In the genomic region with DNA sequence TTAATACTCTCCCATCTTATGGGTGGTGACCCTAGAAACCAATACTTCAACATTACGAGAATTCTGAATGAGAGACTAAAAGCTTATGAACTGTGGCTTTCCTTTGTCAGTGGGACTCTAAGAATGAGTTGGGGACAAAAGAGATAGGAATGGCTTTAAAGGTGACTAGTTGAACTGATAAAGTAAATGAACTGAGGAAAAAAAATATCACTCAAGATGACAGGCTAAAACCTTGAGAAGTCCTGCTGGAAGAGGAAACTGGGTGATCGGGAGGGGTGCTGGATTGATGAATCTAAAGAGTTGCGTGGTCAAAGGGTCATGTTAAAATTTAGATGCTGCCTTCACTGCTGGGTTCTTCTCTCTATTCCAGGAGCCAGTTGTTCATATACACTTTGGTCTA, we compare ENCODE assay signal across 27 mouse cellular contexts. TPM values are rescaled to one million over a fixed set of nuclear protein-coding genes. Genes with fewer than 3 reads are reported as not detected.
DNase-seq lines count a peak whose midpoint lies in the region; ATAC-seq and TF ChIP-seq lines count a peak whose summit lies in the region.
"Had no signal": no experiment of that assay in that cellular context is flagged by ENCODE, and none has a peak within 500 bp of the region (broad histone marks: within the 10 kb centered on the region; RNA-seq: fewer than 3 reads in every experiment).

No protein-coding gene starts in this region.

- no peak overlapping the region for H3K27ac ChIP-seq in liver, adult 2 months (replicated peaks; ENCODE audit: insufficient read depth, low read depth, low read length)
- H3K27ac ChIP-seq in liver, embryonic 13.5 days: no peak overlapping the region
- no peak overlapping the region for H3K27ac ChIP-seq in liver, embryonic 11.5 days (ENCODE audit: low read depth, low read length)
- no peak overlapping the region for H3K27ac ChIP-seq in liver, embryonic 15.5 days (replicated peaks)
- H3K27ac ChIP-seq in liver, embryonic 12.5 days: no peak overlapping the region
- peak overlapping the region; percentile 19; the same call in 1 of the 2 replicates for H3K27ac ChIP-seq in liver, postnatal 0 days (ENCODE audit: low read depth)
- no peak overlapping the region for H3K27ac ChIP-seq in hindbrain, postnatal 0 days

- H3K4me2 ChIP-seq in liver, embryonic 13.5 days: no peak overlapping the region
- H3K4me2 ChIP-seq in liver, embryonic 11.5 days: no peak overlapping the region
- H3K4me2 ChIP-seq in liver, embryonic 15.5 days: no peak overlapping the region
- no peak overlapping the region for H3K4me2 ChIP-seq in liver, embryonic 12.5 days
- H3K4me2 ChIP-seq in liver, postnatal 0 days (ENCODE audit: low read depth, low read length): no peak overlapping the region
- no peak overlapping the region for H3K4me2 ChIP-seq in hindbrain, postnatal 0 days (ENCODE audit: low read depth, low read length)

- no peak overlapping the region for H3K4me3 ChIP-seq in liver, adult 2 months (ENCODE audit: insufficient read depth, low read depth, low read length)
- no peak overlapping the region for H3K4me3 ChIP-seq in liver, embryonic 13.5 days (replicated peaks)
- H3K4me3 ChIP-seq in liver, embryonic 11.5 days (ENCODE audit: low read depth, low read length): no peak overlapping the region
- H3K4me3 ChIP-seq in liver, embryonic 15.5 days (replicated peaks): no peak overlapping the region
- H3K4me3 ChIP-seq in liver, embryonic 12.5 days: no peak overlapping the region
- H3K4me3 ChIP-seq in liver, postnatal 0 days (ENCODE audit: low read depth, low read length): no peak overlapping the region
- H3K4me3 ChIP-seq in hindbrain, postnatal 0 days (ENCODE audit: low read length): no peak overlapping the region

- TF ChIP-seq POLR2A in liver, adult 2 months (IDR thresholded peaks at IDR 0.05; ENCODE audit: extremely low read depth, insufficient read depth, low read length): no peak

- H3K36me3 ChIP-seq in liver, adult 2 months (ENCODE audit: control insufficient read depth, insufficient read depth, low read length): peaks cover 31% of the 10 kb centered on the region
- H3K36me3 ChIP-seq in liver, embryonic 13.5 days: no peaks in the 10 kb centered on the region
- no peaks in the 10 kb centered on the region for H3K36me3 ChIP-seq in liver, embryonic 11.5 days (ENCODE audit: control insufficient read depth, insufficient read depth, low read length)
- no peaks in the 10 kb centered on the region for H3K36me3 ChIP-seq in liver, embryonic 15.5 days (replicated peaks)
- H3K36me3 ChIP-seq in liver, embryonic 12.5 days: no peaks in the 10 kb centered on the region
- H3K36me3 ChIP-seq in liver, postnatal 0 days (replicated peaks; ENCODE audit: insufficient read depth, low read length): 0 out of 2 replicates have a peak, but pooled peaks cover 3% of the 10 kb centered on the region
- H3K36me3 ChIP-seq in hindbrain, postnatal 0 days (ENCODE audit: insufficient read depth, low read length): no peaks in the 10 kb centered on the region
- H3K36me3 ChIP-seq: G1E had no signal

- no peak for TF ChIP-seq CTCF in liver, adult 2 months (IDR thresholded peaks at IDR 0.05; ENCODE audit: low read depth, low read length)
- no peak for TF ChIP-seq CTCF in liver, postnatal 0 days (IDR thresholded peaks at IDR 0.05; ENCODE audit: low read depth)
- TF ChIP-seq CTCF in hindbrain, postnatal 0 days (IDR thresholded peaks at IDR 0.05; ENCODE audit: low read depth): no peak

- no peaks in the 10 kb centered on the region for H3K27me3 ChIP-seq in liver, adult 2 months (ENCODE audit: control insufficient read depth, insufficient read depth, low read length)
- no peaks in the 10 kb centered on the region for H3K27me3 ChIP-seq in liver, embryonic 13.5 days
- H3K27me3 ChIP-seq in liver, embryonic 11.5 days (replicated peaks; ENCODE audit: control insufficient read depth, insufficient read depth, low read length): no peaks in the 10 kb centered on the region
- no peaks in the 10 kb centered on the region for H3K27me3 ChIP-seq in liver, embryonic 15.5 days
- H3K27me3 ChIP-seq in liver, embryonic 12.5 days (replicated peaks): no peaks in the 10 kb centered on the region
- no peaks in the 10 kb centered on the region for H3K27me3 ChIP-seq in liver, postnatal 0 days (ENCODE audit: insufficient read depth, low read length)
- no peaks in the 10 kb centered on the region for H3K27me3 ChIP-seq in hindbrain, postnatal 0 days (ENCODE audit: insufficient read depth, low read length)
- H3K27me3 ChIP-seq: CH12.LX had no signal

- no peak; the same call in 1 of the 2 replicates for TF ChIP-seq EP300 in liver, postnatal 0 days (IDR thresholded peaks at IDR 0.05; ENCODE audit: low read depth)

- ATAC-seq in liver, embryonic 13.5 days (ENCODE audit: low read depth): 0 out of 2 replicates have a peak, but pooled peaks have one; percentile 4
- ATAC-seq in liver, embryonic 11.5 days (replicated peaks; ENCODE audit: low FRiP score): no peak
- ATAC-seq in liver, embryonic 15.5 days (ENCODE audit: insufficient read depth): peak; percentile 29; the same call in 1 of the 2 replicates
- ATAC-seq in liver, embryonic 12.5 days: no peak
- peak; percentile 1; the same call in 1 of the 2 replicates for ATAC-seq in liver, postnatal 0 days
- no peak for ATAC-seq in hindbrain, postnatal 0 days
- ATAC-seq: activated CD4-positive, CD25-positive, alpha-beta regulatory T cell, adult 4 months; CD4-positive, CD25-positive, alpha-beta regulatory T cell, adult 4 months; Patski had no signal

- H3K9me3 ChIP-seq in liver, embryonic 13.5 days (replicated peaks): no peaks in the 10 kb centered on the region
- no peaks in the 10 kb centered on the region for H3K9me3 ChIP-seq in liver, embryonic 11.5 days (ENCODE audit: control insufficient read depth, low read length)
- H3K9me3 ChIP-seq in liver, embryonic 15.5 days (replicated peaks): no peaks in the 10 kb centered on the region
- no peaks in the 10 kb centered on the region for H3K9me3 ChIP-seq in liver, embryonic 12.5 days (replicated peaks)
- no peaks in the 10 kb centered on the region for H3K9me3 ChIP-seq in liver, postnatal 0 days (ENCODE audit: low read length)
- H3K9me3 ChIP-seq in hindbrain, postnatal 0 days (ENCODE audit: low read length): no peaks in the 10 kb centered on the region
- H3K9me3 ChIP-seq: G1E had no signal

- peak; percentile 91 for DNase-seq in liver, adult 2 months (ENCODE audit: extremely low read depth, low read depth, low spot score)
- no peak for DNase-seq in liver
- DNase-seq in liver, embryonic 13.5 days: no peak
- no peak for DNase-seq in liver, embryonic 11.5 days (ENCODE audit: low spot score)
- DNase-seq in liver, postnatal 0 days: no peak
- no peak for DNase-seq in hindbrain, postnatal 0 days (ENCODE audit: low spot score)
- DNase-seq: adrenal gland, adult 2 months; adrenal gland, adult 8-10 months; adrenal gland, postnatal 10 days; adrenal gland, postnatal 14 days; adrenal gland, postnatal 25 days; adrenal gland, postnatal 36 days; B cell, adult 2 months; cerebellum, adult 11 months; cerebellum, adult 11-12 months had no signal

- H3K4me1 ChIP-seq in liver, adult 2 months (ENCODE audit: control insufficient read depth, insufficient read depth, low read length): no peaks in the 10 kb centered on the region
- no peaks in the 10 kb centered on the region for H3K4me1 ChIP-seq in liver, embryonic 13.5 days (replicated peaks)
- H3K4me1 ChIP-seq in liver, embryonic 11.5 days (replicated peaks; ENCODE audit: control insufficient read depth, insufficient read depth, low read length): no peaks in the 10 kb centered on the region
- no peaks in the 10 kb centered on the region; the same call in 1 of the 2 replicates for H3K4me1 ChIP-seq in liver, embryonic 15.5 days (replicated peaks)
- no peaks in the 10 kb centered on the region for H3K4me1 ChIP-seq in liver, embryonic 12.5 days
- H3K4me1 ChIP-seq in liver, postnatal 0 days (ENCODE audit: insufficient read depth): peaks cover 4% of the 10 kb centered on the region; the same call in 1 of the 2 replicates
- no peaks in the 10 kb centered on the region for H3K4me1 ChIP-seq in hindbrain, postnatal 0 days (ENCODE audit: insufficient read depth, low read length)

- no peaks in the 10 kb centered on the region for H3K79me2 ChIP-seq in liver, adult 2 months (ENCODE audit: control insufficient read depth, insufficient read depth, low read length)

- H3K9ac ChIP-seq in liver, adult 2 months (ENCODE audit: low read depth, low read length): no peak overlapping the region
- no peak overlapping the region for H3K9ac ChIP-seq in liver, embryonic 13.5 days
- no peak overlapping the region for H3K9ac ChIP-seq in liver, embryonic 11.5 days (ENCODE audit: low read depth, low read length)
- no peak overlapping the region for H3K9ac ChIP-seq in liver, embryonic 15.5 days
- H3K9ac ChIP-seq in liver, embryonic 12.5 days: no peak overlapping the region
- H3K9ac ChIP-seq in liver, postnatal 0 days (replicated peaks): no peak overlapping the region
- H3K9ac ChIP-seq in hindbrain, postnatal 0 days (replicated peaks; ENCODE audit: low read length): no peak overlapping the region

- 38% methylated on average over 3 of the region's 3 CpGs for WGBS in liver, adult 2 months
- 71% methylated on average over 3 of the region's 3 CpGs for WGBS in liver, embryonic 13.5 days (ENCODE audit: insufficient replicate concordance)
- WGBS in liver, embryonic 11.5 days: 86% methylated on average over 3 of the region's 3 CpGs
- 58% methylated on average over 3 of the region's 3 CpGs for WGBS in liver, embryonic 15.5 days (ENCODE audit: insufficient replicate concordance)
- 72% methylated on average over 3 of the region's 3 CpGs for WGBS in liver, embryonic 12.5 days (ENCODE audit: insufficient replicate concordance)
- WGBS in liver, postnatal 0 days (ENCODE audit: insufficient replicate concordance): 55% methylated on average over 3 of the region's 3 CpGs
- 88% methylated on average over 3 of the region's 3 CpGs for WGBS in hindbrain, postnatal 0 days

RNA-seq across cellular contexts. Expression of gene Afp, which starts 13.8 kb away (rescaled TPM):
- total RNA-seq in liver, adult 2 months (2014; rRNA removed): 1.3 and 1.9 TPM in 2 replicates
- 0.10 and 0.23 TPM in 2 replicates for polyA plus RNA-seq in liver, adult 2 months (2012; rRNA removed)
- polyA plus RNA-seq in liver, embryonic 13.5 days (2015; fragmentation: Nextera tagmentation; extraction: Ambion mirVana): 6,379 and 7,757 TPM in 2 replicates
- polyA plus RNA-seq in liver, embryonic 11.5 days (2014; fragmentation: Nextera tagmentation; extraction: Ambion mirVana): 6,352 and 6,971 TPM in 2 replicates
- polyA plus RNA-seq in liver, embryonic 15.5 days (2015; fragmentation: Nextera tagmentation; extraction: Ambion mirVana): 11,398 and 12,524 TPM in 2 replicates
- 6,058 and 6,260 TPM in 2 replicates for polyA plus RNA-seq in liver, embryonic 12.5 days (2016; fragmentation: Nextera tagmentation; extraction: Ambion mirVana)
- 11,303 and 11,922 TPM in 2 replicates for polyA plus RNA-seq in liver, postnatal 0 days (2015; fragmentation: Nextera tagmentation; extraction: Ambion mirVana)
- 0.99 TPM in 1 of 2 replicates, not detected in the other for total RNA-seq in hindbrain, postnatal 0 days (2014; rRNA removed)
- polyA plus RNA-seq in hindbrain, postnatal 0 days (2015; fragmentation: Nextera tagmentation; extraction: Ambion mirVana): 1.2 and 1.8 TPM in 2 replicates
- total RNA-seq: adrenal gland, adult 18-20 months; adrenal gland, adult 2 months; adrenal gland, adult 8-10 months; adrenal gland, postnatal 25 days; adrenal gland, postnatal 36 days had no signal
- polyA plus RNA-seq: adrenal gland, adult 2 months; G1E; Patski had no signal

RNA-seq across cellular contexts. Expression of gene Alb, which starts 16.0 kb away (rescaled TPM):
- 64,755 and 74,209 TPM in 2 replicates for total RNA-seq in liver, adult 2 months (2014; rRNA removed)
- 38,500 and 40,596 TPM in 2 replicates for polyA plus RNA-seq in liver, adult 2 months (2012; rRNA removed)
- 1,711 and 2,009 TPM in 2 replicates for polyA plus RNA-seq in liver, embryonic 13.5 days (2015; fragmentation: Nextera tagmentation; extraction: Ambion mirVana)
- polyA plus RNA-seq in liver, embryonic 11.5 days (2014; fragmentation: Nextera tagmentation; extraction: Ambion mirVana): 772 and 788 TPM in 2 replicates
- 4,949 and 6,319 TPM in 2 replicates for polyA plus RNA-seq in liver, embryonic 15.5 days (2015; fragmentation: Nextera tagmentation; extraction: Ambion mirVana)
- polyA plus RNA-seq in liver, embryonic 12.5 days (2016; fragmentation: Nextera tagmentation; extraction: Ambion mirVana): 1,037 and 1,058 TPM in 2 replicates
- polyA plus RNA-seq in liver, postnatal 0 days (2015; fragmentation: Nextera tagmentation; extraction: Ambion mirVana): 15,780 and 16,843 TPM in 2 replicates
- total RNA-seq in hindbrain, postnatal 0 days (2014; rRNA removed): 0.21 TPM in 1 of 2 replicates, not detected in the other
- polyA plus RNA-seq in hindbrain, postnatal 0 days (2015; fragmentation: Nextera tagmentation; extraction: Ambion mirVana): not detected in 2 replicates
- total RNA-seq: ES-E14, G1E, MEL had no signal
- polyA plus RNA-seq: activated CD4-positive, CD25-positive, alpha-beta regulatory T cell, adult 4 months; C2C12; CD4-positive, CD25-positive, alpha-beta regulatory T cell, adult 4 months; G1E; Patski had no signal

RNA-seq across cellular contexts. Expression of gene Afm, which starts 42.0 kb away (rescaled TPM):
- total RNA-seq in liver, adult 2 months (2014; rRNA removed): 233 and 234 TPM in 2 replicates
- polyA plus RNA-seq in liver, adult 2 months (2012; rRNA removed): 108 and 116 TPM in 2 replicates
- 9.5 and 11.1 TPM in 2 replicates for polyA plus RNA-seq in liver, embryonic 13.5 days (2015; fragmentation: Nextera tagmentation; extraction: Ambion mirVana)
- 8.8 and 11.4 TPM in 2 replicates for polyA plus RNA-seq in liver, embryonic 11.5 days (2014; fragmentation: Nextera tagmentation; extraction: Ambion mirVana)
- polyA plus RNA-seq in liver, embryonic 15.5 days (2015; fragmentation: Nextera tagmentation; extraction: Ambion mirVana): 22.4 and 25.9 TPM in 2 replicates
- polyA plus RNA-seq in liver, embryonic 12.5 days (2016; fragmentation: Nextera tagmentation; extraction: Ambion mirVana): 8.1 and 9.2 TPM in 2 replicates
- polyA plus RNA-seq in liver, postnatal 0 days (2015; fragmentation: Nextera tagmentation; extraction: Ambion mirVana): 54.6 and 56.0 TPM in 2 replicates
- not detected in 2 replicates for total RNA-seq in hindbrain, postnatal 0 days (2014; rRNA removed)
- polyA plus RNA-seq in hindbrain, postnatal 0 days (2015; fragmentation: Nextera tagmentation; extraction: Ambion mirVana): not detected in 2 replicates
- total RNA-seq: adrenal gland, postnatal 25 days; CH12.LX; ES-E14; G1E; MEL had no signal
- polyA plus RNA-seq: adrenal gland, adult 2 months; brain, embryonic 14.5 days; C2C12; CD4-positive, CD25-positive, alpha-beta regulatory T cell, adult 4 months; G1E had no signal

Comparison
In these comparisons a context has a peak if more than half of its experiments do, and no peak if none do; other contexts are left out.
1. ATAC-seq: peak in liver, embryonic 13.5 days (single experiment), liver, embryonic 15.5 days (single experiment) and liver, postnatal 0 days (single experiment); none in liver, embryonic 11.5 days (single experiment), liver, embryonic 12.5 days (single experiment) and hindbrain, postnatal 0 days (single experiment).
2. RNA of gene Afp, which starts 13.8 kb away (polyA plus RNA-seq): 11,398 to 12,524 TPM in liver, embryonic 15.5 days, 11,303 to 11,922 TPM in liver, postnatal 0 days, 6,379 to 7,757 TPM in liver, embryonic 13.5 days, 6,352 to 6,971 TPM in liver, embryonic 11.5 days and 6,058 to 6,260 TPM in liver, embryonic 12.5 days; 1.2 to 1.8 TPM in hindbrain, postnatal 0 days and 0.10 to 0.23 TPM in liver, adult 2 months; every median in the first group is over 1,000 times any median in the second.
3. RNA of gene Alb, which starts 16.0 kb away (polyA plus RNA-seq): 38,500 to 40,596 TPM in liver, adult 2 months, 15,780 to 16,843 TPM in liver, postnatal 0 days, 4,949 to 6,319 TPM in liver, embryonic 15.5 days, 1,711 to 2,009 TPM in liver, embryonic 13.5 days, 1,037 to 1,058 TPM in liver, embryonic 12.5 days and 772 to 788 TPM in liver, embryonic 11.5 days; not detected in hindbrain, postnatal 0 days; every median in the first group is over 100 times any median in the second.